Mouse (Mus musculus) left cerebral cortex, postnatal 25 days (tissue): ENCODE results near the gene Zdhhc19. TPM values are rescaled to one million over a fixed set of nuclear protein-coding genes. Genes with fewer than 3 reads are reported as not detected.
"Not testable (repeated sequence)": the region's sequence is repeated elsewhere in the genome, so short reads cannot be mapped to it uniquely, and the experiment has no call there.

ENCODE experiments used
- DNase-seq, 2 experiments: peaks; one replicate each; pipeline ENCODE4 v3.0.0; 2022; ENCODE audit warnings: low spot score in 2 of 2, mixed read lengths in 1 of 2
- intact Hi-C: fragments of 180-260 bp; cut with DNase I; formaldehyde crosslinking; loops from one replicate; pipeline ENCODE4 v1.15.1; 2025
- total RNA-seq, 2 experiments: library from RNA; stranded (reverse); gene quantifications; 2 replicates each; pipeline ENCODE4 v1.2.3; 2021

The Zdhhc19 gene
- total RNA-seq, 2 experiments from 2014 or later, result not detected

DNA sequence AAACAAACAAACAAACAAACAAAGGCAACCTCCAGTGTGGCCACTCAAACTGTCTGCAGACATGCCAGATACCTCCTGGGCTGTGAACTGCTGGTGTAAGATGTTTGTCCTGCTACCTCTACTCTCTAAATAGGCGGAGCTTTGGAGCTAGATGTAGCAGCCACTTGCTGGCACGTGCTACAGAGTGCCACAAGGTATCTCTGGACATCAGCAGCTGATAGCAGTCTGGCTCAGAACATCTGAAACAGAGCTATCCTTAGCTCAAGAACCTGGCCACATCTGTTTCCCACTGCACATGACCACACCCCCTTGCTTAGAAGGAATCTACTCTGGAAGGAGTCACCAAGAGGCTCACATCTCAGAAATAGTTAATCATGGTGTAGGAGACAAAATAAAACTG lies 10.9 kb upstream of the Zdhhc19 start:
- DNase-seq, result no peak
- intact Hi-C loops, result no loop called here

- DNase-seq, result no peak
- intact Hi-C loops, result no loop called here
Measured at GRCm38 (mm10) chr16:32486046-32486445, 10.0 kb upstream of the Zdhhc19 start.

GRCm38 (mm10) chr16:32487234-32488111 lies 8.6 kb upstream of the Zdhhc19 start, which contains the start of gene Slc51a:
Slc51a (minus strand) TSS chr16:32487879.
- intact Hi-C loops, result no loop called here
- no peak for DNase-seq

- no peak for DNase-seq
- intact Hi-C loops, result no loop called here
Measured at GRCm38 (mm10) chr16:32488939-32489338, 7.1 kb upstream of the Zdhhc19 start.

GRCm38 (mm10) chr16:32494371-32494770 lies 1.7 kb upstream of the Zdhhc19 start:
- DNase-seq, intact Hi-C loops: not testable (repeated sequence)

DNA sequence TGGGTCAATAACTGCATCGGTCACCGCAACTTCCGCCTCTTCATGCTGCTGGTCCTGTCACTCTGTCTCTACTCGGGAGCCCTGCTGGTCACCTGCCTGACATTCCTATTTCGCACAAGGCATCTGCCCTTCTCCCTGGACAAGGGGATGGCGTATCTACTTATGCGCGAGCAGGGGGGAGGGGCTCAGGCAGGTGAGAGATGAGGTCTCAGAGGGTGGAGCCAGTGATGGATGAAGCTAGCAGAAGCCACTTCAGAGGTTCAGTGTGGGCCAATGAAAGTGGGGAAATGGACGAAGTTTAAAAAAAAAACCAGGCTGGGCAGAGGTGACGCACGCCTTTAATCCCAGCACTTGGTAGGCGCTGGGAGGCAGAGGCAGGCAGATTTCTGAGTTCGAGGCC lies 2.9 kb downstream of the Zdhhc19 start:
- DNase-seq, result no peak
- intact Hi-C loops, result loop anchor here (5.0 kb wide), 1 partner anchor 387 kb away; no protein-coding TSS in a partner anchor

- intact Hi-C loops, result loop anchor here (5.0 kb wide), 1 partner anchor 387 kb away; no protein-coding TSS in a partner anchor
- peak; percentile 84 to 86 for DNase-seq
Measured at GRCm38 (mm10) chr16:32499430-32500037, 3.5 kb downstream of the Zdhhc19 start.

GRCm38 (mm10) chr16:32501459-32501858 lies 5.4 kb downstream of the Zdhhc19 start:
- intact Hi-C loops, result no loop called here
- no peak for DNase-seq

DNA sequence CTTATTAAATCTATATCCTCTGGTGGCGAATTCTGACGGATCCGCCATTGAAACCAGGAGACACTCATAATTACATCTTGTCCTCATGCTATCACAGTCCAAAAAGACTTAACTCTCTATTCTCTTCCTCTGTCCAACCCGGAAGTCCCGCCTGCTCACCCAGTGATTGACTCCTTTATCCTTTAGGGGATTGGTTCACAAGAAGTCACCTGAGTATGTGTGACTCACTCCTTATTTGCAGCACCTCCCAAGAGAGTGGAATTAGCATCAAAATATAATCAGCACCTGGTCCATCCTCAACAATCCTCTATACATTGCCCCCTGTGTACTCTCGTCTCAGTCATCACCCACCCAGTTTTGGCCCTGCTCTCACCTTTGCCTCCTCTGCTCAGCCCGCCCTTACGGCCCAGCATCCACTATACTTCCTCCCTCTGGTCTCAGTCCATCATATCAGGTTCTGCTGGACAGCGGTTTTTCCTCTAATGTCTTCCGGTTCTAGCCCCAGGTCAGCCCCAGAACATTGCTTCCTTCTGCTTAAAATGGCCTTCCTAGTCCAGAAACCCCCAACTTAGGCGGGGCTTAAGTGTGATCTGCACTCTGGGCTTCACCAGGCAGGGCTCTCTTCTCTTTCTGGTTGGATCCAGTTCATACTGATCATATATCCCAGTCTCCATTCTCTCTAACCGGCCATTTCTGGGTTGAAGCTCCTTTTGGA lies 6.7 kb downstream of the Zdhhc19 start:
- intact Hi-C loops, result no loop called here
- DNase-seq, result no peak

DNA sequence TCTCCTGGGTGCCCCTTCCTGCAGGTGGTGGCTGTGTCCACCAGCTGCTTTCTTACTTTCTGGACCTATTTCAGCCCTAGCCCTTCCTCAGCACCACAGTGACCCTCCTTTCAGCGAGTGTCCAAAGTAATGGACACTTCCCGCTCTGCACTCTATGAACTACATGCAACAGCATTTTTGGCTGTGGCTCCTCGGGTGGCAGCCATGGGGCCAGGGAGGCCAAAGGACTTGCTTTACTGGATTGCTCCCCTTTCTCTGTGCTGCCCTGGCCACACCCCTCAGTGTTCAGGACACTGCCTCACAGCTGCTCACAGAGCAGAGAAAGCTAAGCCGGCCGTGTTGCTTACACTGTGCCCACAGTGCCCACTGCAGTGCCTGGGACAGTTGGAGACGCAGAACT lies 7.6 kb downstream of the Zdhhc19 start:
- DNase-seq, result no peak
- intact Hi-C loops, result no loop called here

DNA sequence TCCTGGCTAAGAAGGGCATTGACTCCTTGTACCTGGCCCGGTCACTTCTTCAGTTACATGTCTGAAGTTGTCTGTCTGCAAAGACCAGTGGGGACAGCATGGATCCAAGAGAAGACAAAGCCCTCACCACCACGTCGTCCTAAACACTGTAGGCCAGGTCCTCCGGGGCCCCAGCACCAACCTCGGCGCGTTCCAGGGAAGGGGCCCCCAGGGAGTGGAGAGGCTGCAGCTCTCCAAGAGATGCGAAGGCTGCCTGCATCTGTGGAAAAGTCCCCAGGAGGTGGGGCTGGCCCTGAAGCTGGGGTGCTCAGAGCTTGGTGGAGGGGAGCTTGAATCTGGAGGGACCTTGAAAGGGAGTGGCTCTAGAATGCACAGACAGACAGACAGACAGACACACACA lies 10.2 kb downstream of the Zdhhc19 start:
- intact Hi-C loops, result loop anchor here (5.0 kb wide), 2 partner anchors 131 to 176 kb away; no protein-coding TSS in a partner anchor
- no peak for DNase-seq

DNA sequence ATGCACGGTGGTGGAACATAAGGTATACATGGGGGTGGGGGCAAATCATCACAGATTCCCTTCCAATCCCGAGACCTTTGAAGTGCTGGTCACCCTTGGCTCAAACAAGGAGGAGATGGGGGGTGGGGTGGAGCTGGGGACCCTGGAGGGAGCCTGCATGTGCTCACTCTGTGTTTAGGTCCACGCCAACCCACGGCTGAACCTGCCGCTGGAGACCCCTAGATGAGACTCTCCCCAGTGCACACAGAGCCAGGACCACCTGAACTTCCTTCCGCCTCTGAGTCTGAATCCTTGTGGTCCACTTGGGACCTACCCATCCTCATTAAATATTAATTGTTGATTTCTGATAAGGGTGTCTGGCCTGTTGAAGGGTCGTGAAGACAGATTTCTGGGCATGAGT lies 10.8 kb downstream of the Zdhhc19 start:
- intact Hi-C loops, result loop anchor here (5.0 kb wide), 2 partner anchors 130 to 175 kb away; no protein-coding TSS in a partner anchor
- DNase-seq, result no peak

GRCm38 (mm10) chr16:32507407-32507806 lies 11.3 kb downstream of the Zdhhc19 start:
- DNase-seq, result peak in 1 of 2 experiments; percentile 65
- intact Hi-C loops, result loop anchor here (5.0 kb wide), 2 partner anchors 130 to 175 kb away; no protein-coding TSS in a partner anchor

DNA sequence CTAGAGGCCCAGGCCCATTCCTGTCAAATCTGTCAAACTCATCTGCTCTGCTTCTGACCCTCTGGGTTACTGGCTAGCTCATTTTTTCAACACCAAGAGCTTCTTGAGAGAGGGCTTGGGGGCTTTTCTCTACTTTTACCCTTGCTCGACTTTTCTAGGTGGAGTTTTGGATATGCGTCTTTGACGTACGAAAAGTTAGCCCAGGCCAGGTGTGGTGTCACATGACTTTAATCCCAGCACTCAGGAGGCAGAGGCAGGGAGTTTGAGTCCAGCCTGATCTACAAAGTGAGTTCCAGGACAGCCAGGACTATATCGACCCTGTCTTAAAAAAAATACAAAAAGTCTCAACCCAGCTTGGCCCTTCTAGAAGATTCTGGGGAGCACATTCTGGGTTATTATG lies 12.0 kb downstream of the Zdhhc19 start:
- DNase-seq, result no peak
- intact Hi-C loops, result loop anchor here (2.0 to 5.0 kb wide), 3 partner anchors 103 to 174 kb away; no protein-coding TSS in a partner anchor

DNA sequence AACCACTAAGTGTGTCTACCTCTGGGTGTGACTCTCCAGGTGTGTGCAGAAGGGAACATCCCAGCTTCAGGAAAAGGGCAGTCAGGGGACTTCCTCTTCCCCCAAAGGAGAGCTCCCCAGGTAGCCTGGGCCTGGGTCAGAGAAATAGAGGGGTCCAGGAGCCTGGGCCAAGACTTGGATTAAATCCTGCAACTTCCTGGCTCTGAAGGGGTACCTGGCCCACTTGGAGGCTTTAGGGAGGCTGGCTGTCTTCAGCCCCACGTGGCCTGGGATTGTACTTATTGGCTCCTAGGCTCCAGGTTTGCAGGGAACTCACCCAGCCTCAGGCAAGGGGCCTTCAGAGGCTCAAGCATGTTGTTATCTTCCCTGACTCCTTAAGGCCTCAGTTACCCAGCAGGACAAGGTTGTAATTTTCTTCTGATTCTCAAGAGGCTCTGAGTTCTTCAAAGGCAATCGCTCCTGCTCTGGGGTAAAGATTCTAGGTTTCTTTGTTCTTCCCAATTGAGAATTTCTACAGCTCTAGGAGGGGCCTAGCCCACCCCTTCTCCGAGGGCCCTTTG lies 12.5 kb downstream of the Zdhhc19 start:
- DNase-seq, result no peak
- intact Hi-C loops, result loop anchor here (2.0 to 5.0 kb wide), 3 partner anchors 102 to 174 kb away; no protein-coding TSS in a partner anchor

DNA sequence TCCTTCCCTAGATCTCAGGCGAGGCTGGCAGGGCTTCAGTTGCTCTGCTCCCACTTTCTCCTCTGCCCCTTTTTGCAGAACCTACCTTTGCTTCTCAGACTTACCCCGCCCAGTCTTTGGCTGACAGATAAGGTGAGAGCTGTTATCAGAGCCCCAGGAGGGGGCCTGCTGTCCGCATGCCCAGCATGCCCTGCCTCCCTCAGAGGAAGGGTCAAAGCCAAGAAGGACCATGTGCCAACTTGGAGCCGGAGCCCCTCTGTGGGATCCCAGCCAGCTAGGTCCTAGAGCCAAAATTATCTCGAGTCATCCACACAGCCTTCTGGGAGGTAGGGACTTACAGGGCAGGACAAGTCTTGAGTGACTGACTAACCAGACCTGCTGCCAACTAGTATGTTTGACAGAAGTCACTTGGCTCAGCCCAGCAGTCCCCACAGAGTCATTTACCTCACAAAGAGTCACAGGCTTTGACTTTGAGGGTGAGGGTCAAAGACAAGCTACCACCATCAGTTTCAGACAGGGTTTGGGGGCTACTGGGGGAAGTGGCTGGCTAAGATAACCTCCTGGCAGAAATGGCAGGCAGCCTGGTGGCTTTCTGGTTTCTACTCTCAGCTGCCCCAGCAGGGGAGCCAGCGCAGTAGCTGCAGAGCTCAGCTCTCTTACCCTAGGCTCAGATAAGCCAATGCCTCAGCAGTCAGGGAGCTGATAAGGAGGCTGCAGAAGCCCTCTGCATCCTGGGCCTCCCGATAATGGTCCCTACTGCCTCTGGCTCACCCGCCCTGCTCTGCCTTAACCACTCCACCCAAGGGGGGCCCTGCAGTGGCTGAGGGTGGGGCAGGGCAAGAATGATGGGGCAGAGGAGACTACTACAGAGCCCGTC lies 13.2 kb downstream of the Zdhhc19 start:
- DNase-seq, result no peak
- intact Hi-C loops, result loop anchor here (2.0 to 5.0 kb wide), 3 partner anchors 101 to 173 kb away; no protein-coding TSS in a partner anchor

GRCm38 (mm10) chr16:32510399-32511337 lies 14.6 kb downstream of the Zdhhc19 start:
- no peak for DNase-seq
- intact Hi-C loops, result no loop called here
